Mouse (Mus musculus): ENCODE data around the gene Nap1l1. TPM values are rescaled to one million over a fixed set of nuclear protein-coding genes. Genes with fewer than 3 reads are reported as not detected.

The Nap1l1 gene
- polyA plus RNA-seq, 1 experiment from 2014 or later, result 449 TPM

DNA sequence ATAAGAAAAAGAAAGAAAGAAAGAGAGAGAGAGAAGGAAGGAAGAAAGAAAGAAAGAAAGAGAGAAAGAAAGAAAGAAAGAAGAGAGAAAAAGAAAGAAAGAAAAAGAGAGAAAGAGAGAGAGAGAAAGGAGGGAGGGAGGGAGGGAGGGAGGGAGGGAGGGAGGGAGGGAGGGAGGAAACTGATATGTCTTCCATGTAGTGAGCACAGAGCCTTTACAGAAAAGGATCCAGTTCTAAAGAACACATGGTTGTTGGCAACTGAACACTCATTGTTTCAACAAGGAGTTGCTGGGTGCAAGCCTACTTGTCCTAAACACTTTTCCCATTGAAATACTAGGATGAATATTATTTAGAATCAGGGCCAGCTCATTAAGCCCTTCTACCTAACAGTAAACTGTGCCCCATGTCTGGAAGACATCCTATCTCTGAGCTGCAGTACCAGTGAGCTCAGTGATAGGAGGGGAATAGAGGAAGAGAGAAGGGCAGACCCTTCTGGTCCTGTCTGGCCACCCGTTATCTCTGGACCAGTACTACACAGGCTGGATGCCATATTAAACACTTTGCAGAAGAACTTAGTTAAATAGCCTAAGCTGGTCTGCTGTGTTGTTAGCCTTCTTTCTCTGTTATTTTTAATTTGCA is 21.2 kb upstream of the Nap1l1 start:
- Histone ChIP-seq H3K4me3 (ENCODE audit: low read depth, low read length) (no peak overlapping the region), H3K4me1 (ENCODE audit: control insufficient read depth, insufficient read depth, low read length) (no peaks in the 10 kb centered on the region), H3K4me2 (no peak overlapping the region), H3K9ac (ENCODE audit: low read length) (no peak overlapping the region), H3K27me3 (ENCODE audit: control insufficient read depth, insufficient read depth, low read length) (no peaks in the 10 kb centered on the region), H3K36me3 (ENCODE audit: control insufficient read depth, insufficient read depth, low read length) (no peaks in the 10 kb centered on the region), H3K27ac (ENCODE audit: low read depth, low read length) (no peak overlapping the region), H3K9me3 (ENCODE audit: control insufficient read depth, low read length) (no peaks in the 10 kb centered on the region; the same call in 1 of the 2 replicates)
- peak; percentile 49 for DNase-seq (ENCODE audit: low spot score, missing footprints)
- no peak for ATAC-seq (ENCODE audit: low FRiP score)
- 96% methylated on average over 1 of the region's 1 CpGs for WGBS

DNA sequence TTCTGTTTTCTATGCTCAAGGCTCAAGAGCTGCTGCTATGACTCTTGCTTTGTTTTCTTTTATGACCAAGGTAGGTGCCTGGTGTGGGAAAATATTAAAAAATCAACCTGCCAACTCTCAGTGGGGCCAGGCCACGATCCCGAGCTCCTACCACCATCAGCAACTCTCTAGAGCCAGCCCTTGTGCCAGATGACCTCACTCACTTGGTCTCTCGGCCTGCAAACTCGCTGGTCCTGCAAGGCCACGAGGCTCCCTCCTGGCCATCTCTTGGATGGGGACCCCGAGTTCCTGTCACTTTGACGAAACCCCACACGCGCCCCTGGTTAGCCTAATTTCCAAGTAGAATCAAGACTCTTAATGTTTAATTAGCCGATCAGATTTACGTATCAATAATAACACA is 20.6 kb upstream of the Nap1l1 start:
- Histone ChIP-seq H3K9me3 (ENCODE audit: control insufficient read depth, low read length) (no peaks in the 10 kb centered on the region), H3K36me3 (ENCODE audit: control insufficient read depth, insufficient read depth, low read length) (no peaks in the 10 kb centered on the region), H3K4me1 (ENCODE audit: control insufficient read depth, insufficient read depth, low read length) (no peaks in the 10 kb centered on the region), H3K4me2 (no peak overlapping the region), H3K27me3 (ENCODE audit: control insufficient read depth, insufficient read depth, low read length) (no peaks in the 10 kb centered on the region), H3K27ac (ENCODE audit: low read depth, low read length) (no peak overlapping the region), H3K4me3 (ENCODE audit: low read depth, low read length) (no peak overlapping the region), H3K9ac (ENCODE audit: low read length) (no peak overlapping the region)
- WGBS, result 92% methylated on average over 11 of the region's 11 CpGs
- peak; percentile 65 for DNase-seq (ENCODE audit: low spot score, missing footprints)
- no peak for ATAC-seq (ENCODE audit: low FRiP score)

DNA sequence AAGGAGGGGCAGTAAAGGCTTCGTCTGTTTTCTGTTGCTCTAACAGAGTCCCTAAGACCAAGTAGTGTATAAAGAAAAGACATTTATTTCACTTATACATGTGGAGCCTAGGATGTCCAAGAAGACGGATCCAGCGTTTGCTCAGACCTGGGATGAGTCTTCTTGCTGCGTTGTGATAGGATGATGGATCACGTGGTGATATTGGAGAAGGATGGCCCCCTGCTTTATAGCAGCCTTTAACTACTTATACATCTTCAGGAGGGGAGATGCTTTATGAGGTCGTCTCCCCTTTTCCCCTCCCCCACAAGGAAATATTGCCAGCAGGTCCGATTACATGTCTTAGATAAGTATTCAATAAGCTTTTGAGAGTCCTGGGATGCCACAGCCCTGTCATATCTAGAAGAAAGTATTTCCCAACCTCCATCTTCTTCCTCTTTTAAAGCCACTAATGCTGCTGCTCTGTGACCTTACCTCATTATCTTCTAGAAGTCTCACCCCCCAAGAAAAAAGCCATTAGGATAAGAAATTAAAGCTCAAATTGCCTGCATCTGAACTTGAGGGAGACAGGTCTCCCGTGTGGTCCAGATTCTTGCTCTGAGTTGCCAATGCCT is 18.2 kb upstream of the Nap1l1 start:
- Histone ChIP-seq H3K4me2 (no peak overlapping the region), H3K4me1 (ENCODE audit: control insufficient read depth, insufficient read depth, low read length) (peaks cover under 1% of the 10 kb centered on the region; the same call in 1 of the 2 replicates), H3K9ac (ENCODE audit: low read length) (no peak overlapping the region), H3K27me3 (ENCODE audit: control insufficient read depth, insufficient read depth, low read length) (no peaks in the 10 kb centered on the region), H3K36me3 (ENCODE audit: control insufficient read depth, insufficient read depth, low read length) (no peaks in the 10 kb centered on the region), H3K27ac (ENCODE audit: low read depth, low read length) (no peak overlapping the region), H3K9me3 (ENCODE audit: control insufficient read depth, low read length) (no peaks in the 10 kb centered on the region), H3K4me3 (ENCODE audit: low read depth, low read length) (no peak overlapping the region)
- 83% methylated on average over 8 of the region's 8 CpGs for WGBS
- ATAC-seq (ENCODE audit: low FRiP score) (no peak), DNase-seq (ENCODE audit: low spot score, missing footprints) (no peak)

DNA sequence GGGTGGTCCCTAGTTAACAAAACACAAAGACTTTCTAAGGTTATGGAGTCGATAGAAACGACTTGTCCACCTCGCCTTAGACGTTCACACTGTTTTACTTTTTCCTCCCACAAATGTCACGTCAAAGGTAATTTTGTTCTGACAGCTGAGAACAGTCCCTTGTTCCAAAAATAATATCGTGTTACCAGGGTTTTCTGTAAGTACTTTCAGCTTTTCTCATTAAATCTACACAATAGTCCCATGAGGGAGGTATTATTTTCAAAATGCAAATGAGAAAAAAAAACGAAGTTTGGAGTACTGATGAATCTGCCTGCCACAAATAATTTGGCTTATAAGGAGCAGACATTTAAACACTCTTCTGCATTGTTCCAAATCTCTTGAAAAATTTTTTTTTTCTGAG is 14.9 kb upstream of the Nap1l1 start:
- WGBS, result 76% methylated on average over 7 of the region's 7 CpGs

DNA sequence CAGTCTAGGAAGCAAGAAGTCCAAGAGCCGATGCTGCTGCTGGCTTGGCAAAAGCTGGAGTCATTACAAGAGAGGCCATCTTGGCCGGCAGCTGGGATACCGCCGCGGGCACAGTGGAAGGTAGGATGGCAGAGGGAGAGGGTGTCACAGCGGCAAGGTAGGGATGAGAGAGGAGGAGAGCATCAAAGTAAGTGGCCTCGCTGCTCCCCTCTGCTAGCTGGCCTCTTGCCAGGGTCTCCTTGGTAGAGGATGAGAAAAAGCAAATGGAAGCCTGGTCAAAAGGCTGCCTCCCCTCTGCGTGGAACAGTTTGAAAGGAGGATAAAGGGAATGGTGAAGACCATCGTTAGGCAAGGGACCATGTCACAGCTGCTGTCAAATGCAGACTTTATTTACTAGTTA is 14.0 kb upstream of the Nap1l1 start:
- Histone ChIP-seq H3K4me2 (no peak overlapping the region), H3K4me3 (ENCODE audit: low read depth, low read length) (no peak overlapping the region), H3K36me3 (ENCODE audit: control insufficient read depth, insufficient read depth, low read length) (no peaks in the 10 kb centered on the region), H3K27ac (ENCODE audit: low read depth, low read length) (no peak overlapping the region), H3K9ac (ENCODE audit: low read length) (no peak overlapping the region), H3K4me1 (ENCODE audit: control insufficient read depth, insufficient read depth, low read length) (peaks cover 6% of the 10 kb centered on the region; the same call in 1 of the 2 replicates), H3K9me3 (ENCODE audit: control insufficient read depth, low read length) (no peaks in the 10 kb centered on the region), H3K27me3 (ENCODE audit: control insufficient read depth, insufficient read depth, low read length) (no peaks in the 10 kb centered on the region)
- ATAC-seq (ENCODE audit: low FRiP score) (no peak), DNase-seq (ENCODE audit: low spot score, missing footprints) (no peak)
- WGBS, result 86% methylated on average over 9 of the region's 9 CpGs

More for the DNA sequence above, 14.9 kb upstream of the Nap1l1 start:
- H3K36me3 ChIP-seq (ENCODE audit: control insufficient read depth, insufficient read depth, low read length), result no peaks in the 10 kb centered on the region
- no peak overlapping the region for H3K4me2 ChIP-seq
- ATAC-seq (ENCODE audit: low FRiP score) (no peak), DNase-seq (ENCODE audit: low spot score, missing footprints) (peak; percentile 28)
- no peaks in the 10 kb centered on the region for H3K27me3 ChIP-seq (ENCODE audit: control insufficient read depth, insufficient read depth, low read length)
- no peaks in the 10 kb centered on the region for H3K9me3 ChIP-seq (ENCODE audit: control insufficient read depth, low read length)
- no peak overlapping the region for H3K27ac ChIP-seq (ENCODE audit: low read depth, low read length)
- H3K9ac ChIP-seq (ENCODE audit: low read length), result no peak overlapping the region
- peaks cover 6% of the 10 kb centered on the region; the same call in 1 of the 2 replicates for H3K4me1 ChIP-seq (ENCODE audit: control insufficient read depth, insufficient read depth, low read length)
- no peak overlapping the region for H3K4me3 ChIP-seq (ENCODE audit: low read depth, low read length)

DNA sequence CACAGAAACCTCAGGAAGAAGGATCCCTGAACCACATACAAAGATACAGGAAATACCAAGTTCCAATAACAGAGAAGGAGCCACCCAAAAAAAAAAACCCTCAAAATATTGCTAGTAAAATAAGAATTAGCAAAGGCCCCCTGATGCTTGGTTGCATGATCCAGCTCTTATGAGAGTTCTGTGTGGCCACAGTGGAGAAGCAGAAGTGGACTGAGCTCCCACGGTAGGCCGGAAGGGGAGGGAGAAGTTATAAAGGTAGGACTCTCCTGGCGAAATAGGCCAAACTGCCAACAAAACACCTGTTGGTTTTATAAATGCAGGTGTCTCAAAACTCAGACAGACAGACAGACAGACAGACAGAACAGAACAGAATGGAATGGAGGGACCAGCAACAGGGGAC is 13.1 kb upstream of the Nap1l1 start:
- Histone ChIP-seq H3K9ac (ENCODE audit: low read length) (no peak overlapping the region), H3K36me3 (ENCODE audit: control insufficient read depth, insufficient read depth, low read length) (no peaks in the 10 kb centered on the region), H3K4me3 (ENCODE audit: low read depth, low read length) (no peak overlapping the region), H3K9me3 (ENCODE audit: control insufficient read depth, low read length) (no peaks in the 10 kb centered on the region), H3K4me1 (ENCODE audit: control insufficient read depth, insufficient read depth, low read length) (peaks cover 6% of the 10 kb centered on the region; the same call in 1 of the 2 replicates), H3K27me3 (ENCODE audit: control insufficient read depth, insufficient read depth, low read length) (no peaks in the 10 kb centered on the region), H3K4me2 (no peak overlapping the region), H3K27ac (ENCODE audit: low read depth, low read length) (no peak overlapping the region)
- 84% methylated on average over 3 of the region's 3 CpGs for WGBS
- ATAC-seq (ENCODE audit: low FRiP score) (no peak), DNase-seq (ENCODE audit: low spot score, missing footprints) (no peak)

DNA sequence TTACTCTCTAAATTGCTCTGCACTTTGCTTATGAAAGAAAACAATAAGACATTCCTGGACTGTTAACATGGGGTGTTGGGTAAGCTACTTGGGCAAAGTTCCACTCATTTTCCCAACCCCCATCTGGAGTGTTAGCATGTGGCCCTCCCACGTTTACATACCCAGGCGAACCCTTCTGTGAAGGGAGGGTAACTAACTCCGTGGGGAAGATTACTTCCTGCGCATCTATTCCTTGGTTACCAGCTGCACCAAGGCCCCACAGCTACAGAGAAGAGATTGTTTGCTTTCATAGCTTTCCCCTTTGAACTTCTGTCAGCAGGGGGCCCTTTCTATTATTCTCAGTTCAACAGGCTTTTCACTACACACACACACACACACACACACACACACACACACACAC is 12.6 kb upstream of the Nap1l1 start:
- H3K9me3 ChIP-seq (ENCODE audit: control insufficient read depth, low read length), result no peaks in the 10 kb centered on the region
- no peaks in the 10 kb centered on the region for H3K36me3 ChIP-seq (ENCODE audit: control insufficient read depth, insufficient read depth, low read length)
- H3K4me2 ChIP-seq, result no peak overlapping the region
- H3K27ac ChIP-seq (ENCODE audit: low read depth, low read length), result no peak overlapping the region
- DNase-seq (ENCODE audit: low spot score, missing footprints) (peak; percentile 84), ATAC-seq (ENCODE audit: low FRiP score) (peak; percentile 75)
- no peak overlapping the region for H3K4me3 ChIP-seq (ENCODE audit: low read depth, low read length)
- WGBS, result 14% methylated on average over 4 of the region's 4 CpGs
- H3K9ac ChIP-seq (ENCODE audit: low read length), result no peak overlapping the region
- H3K27me3 ChIP-seq (ENCODE audit: control insufficient read depth, insufficient read depth, low read length), result no peaks in the 10 kb centered on the region
- H3K4me1 ChIP-seq (ENCODE audit: control insufficient read depth, insufficient read depth, low read length), result peaks cover 6% of the 10 kb centered on the region; the same call in 1 of the 2 replicates

DNA sequence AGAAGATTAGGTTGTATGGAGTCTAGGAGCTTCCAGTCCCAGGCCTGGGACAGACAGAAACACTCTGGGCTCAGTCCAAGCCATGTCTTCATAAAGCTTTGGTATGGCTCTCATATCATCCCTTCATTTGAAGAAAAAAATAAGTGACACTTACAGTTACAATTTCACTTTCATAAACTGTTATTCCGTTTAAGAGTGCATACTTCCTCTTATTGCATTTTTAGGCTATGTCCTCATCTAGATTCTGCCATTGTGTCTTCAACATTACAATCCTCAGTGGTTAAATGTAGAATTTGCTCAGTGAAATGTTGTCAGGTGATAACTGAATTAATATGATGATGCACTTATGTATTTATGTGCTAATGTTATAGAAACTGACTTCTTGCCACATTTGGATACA is 8.2 kb upstream of the Nap1l1 start:
- peak; percentile 26 for DNase-seq (ENCODE audit: low spot score, missing footprints)
- WGBS, result 81% methylated on average over 1 of the region's 1 CpGs
- ATAC-seq (ENCODE audit: low FRiP score), result no peak
- no peaks in the 10 kb centered on the region for H3K36me3 ChIP-seq (ENCODE audit: control insufficient read depth, insufficient read depth, low read length)
- no peaks in the 10 kb centered on the region for H3K9me3 ChIP-seq (ENCODE audit: control insufficient read depth, low read length)
- no peak overlapping the region for H3K4me3 ChIP-seq (ENCODE audit: low read depth, low read length)
- H3K27me3 ChIP-seq (ENCODE audit: control insufficient read depth, insufficient read depth, low read length), result no peaks in the 10 kb centered on the region
- H3K9ac ChIP-seq (ENCODE audit: low read length), result no peak overlapping the region
- peaks cover 5% of the 10 kb centered on the region; the same call in 1 of the 2 replicates for H3K4me1 ChIP-seq (ENCODE audit: control insufficient read depth, insufficient read depth, low read length)
- no peak overlapping the region for H3K4me2 ChIP-seq
- H3K27ac ChIP-seq (ENCODE audit: low read depth, low read length), result no peak overlapping the region

DNA sequence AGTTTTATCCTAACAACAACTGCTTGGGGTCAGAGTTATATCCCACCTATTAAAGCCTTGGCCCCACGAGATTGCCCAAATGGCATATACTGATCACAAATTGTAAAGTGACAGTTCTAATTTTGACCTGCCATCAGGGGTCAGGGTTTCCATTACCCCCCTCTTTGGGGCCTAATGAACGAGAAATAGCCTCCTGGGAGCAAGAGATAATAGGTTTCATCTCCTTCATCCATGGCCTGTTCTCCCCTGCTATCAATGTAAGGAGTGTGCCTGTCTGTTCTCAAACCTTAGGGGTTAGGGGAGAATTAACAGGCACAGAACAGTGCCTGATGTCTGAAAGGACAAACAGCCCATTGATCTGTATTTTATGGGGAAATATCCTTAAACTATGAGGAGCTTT is 7.6 kb upstream of the Nap1l1 start:
- no peaks in the 10 kb centered on the region for H3K9me3 ChIP-seq (ENCODE audit: control insufficient read depth, low read length)
- H3K36me3 ChIP-seq (ENCODE audit: control insufficient read depth, insufficient read depth, low read length), result no peaks in the 10 kb centered on the region
- no peak overlapping the region for H3K9ac ChIP-seq (ENCODE audit: low read length)
- no peak overlapping the region for H3K4me2 ChIP-seq
- no peaks in the 10 kb centered on the region for H3K27me3 ChIP-seq (ENCODE audit: control insufficient read depth, insufficient read depth, low read length)
- H3K4me3 ChIP-seq (ENCODE audit: low read depth, low read length), result no peak overlapping the region
- ATAC-seq (ENCODE audit: low FRiP score) (no peak), DNase-seq (ENCODE audit: low spot score, missing footprints) (no peak)
- WGBS, result 67% methylated on average over 2 of the region's 2 CpGs
- 0 out of 2 replicates have a peak, but pooled peaks cover under 1% of the 10 kb centered on the region for H3K4me1 ChIP-seq (ENCODE audit: control insufficient read depth, insufficient read depth, low read length)
- no peak overlapping the region for H3K27ac ChIP-seq (ENCODE audit: low read depth, low read length)
